Mouse (Mus musculus) activated CD4-positive, CD25-positive, alpha-beta regulatory T cell, adult 4 months (primary cell): ENCODE measurements around the gene Nek6. TPM values are rescaled to one million over a fixed set of nuclear protein-coding genes. Genes with fewer than 3 reads are reported as not detected.

Experiments used
- ATAC-seq: one replicate; pipeline ENCODE4 v1.8.0; 2017
- polyA plus RNA-seq, 2 experiments: library from polyadenylated mRNA; unstranded; fragments of 100-300 nt; shearing (Covaris generic); gene quantifications; one replicate each; pipeline ENCODE4 v1.2.1; 2017

Nek6 gene
- polyA plus RNA-seq, 2 experiments from 2014 or later = 3.0 to 3.5 TPM

- peak; percentile 40 for ATAC-seq
These were observed 1.3 kb upstream of the Nek6 start for GRCm38 (mm10) chr2:38510120-38510519.

DNA sequence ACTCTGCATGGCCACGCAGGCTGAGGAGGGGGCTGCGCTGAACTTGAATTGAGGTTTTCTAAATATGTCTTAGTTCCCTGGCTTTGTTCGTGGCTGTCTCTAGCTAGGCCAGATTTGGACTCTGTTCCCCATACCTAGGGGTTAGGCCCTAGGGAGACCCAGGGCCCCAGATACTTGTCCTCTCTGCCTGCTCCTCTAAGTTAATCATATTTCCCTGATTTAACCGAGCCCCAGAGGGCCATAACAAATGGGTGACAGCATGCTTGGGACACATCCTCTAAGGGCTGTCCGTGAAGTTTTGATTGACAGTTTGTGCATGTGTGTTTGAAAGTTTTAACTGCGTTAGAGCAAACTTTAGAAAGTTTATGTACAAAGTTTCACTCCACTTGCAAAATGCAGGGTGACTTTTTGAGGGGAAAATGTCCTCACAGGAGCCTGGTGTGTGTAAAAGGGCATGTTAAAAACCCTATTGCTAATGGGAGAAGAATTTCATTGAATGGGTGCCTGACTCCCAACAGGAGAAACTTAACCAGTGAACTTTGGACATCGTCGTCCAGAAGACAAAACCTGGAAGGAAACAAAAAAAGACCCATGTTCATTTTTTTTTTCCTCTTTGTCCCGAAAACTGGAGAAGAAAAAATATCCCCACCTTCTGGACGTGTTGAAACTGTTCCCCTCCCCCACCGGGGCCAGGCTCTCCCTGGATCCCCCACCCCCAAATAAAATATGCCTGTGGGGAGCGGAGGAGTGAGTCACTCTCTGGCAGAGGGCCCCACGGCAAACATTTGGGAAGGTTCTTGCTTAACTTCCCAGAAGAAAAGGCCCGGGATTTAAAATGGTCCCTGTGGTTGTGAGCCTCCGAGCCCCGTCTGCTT lies 1.1 kb downstream of the Nek6 start:
- no peak for ATAC-seq

DNA sequence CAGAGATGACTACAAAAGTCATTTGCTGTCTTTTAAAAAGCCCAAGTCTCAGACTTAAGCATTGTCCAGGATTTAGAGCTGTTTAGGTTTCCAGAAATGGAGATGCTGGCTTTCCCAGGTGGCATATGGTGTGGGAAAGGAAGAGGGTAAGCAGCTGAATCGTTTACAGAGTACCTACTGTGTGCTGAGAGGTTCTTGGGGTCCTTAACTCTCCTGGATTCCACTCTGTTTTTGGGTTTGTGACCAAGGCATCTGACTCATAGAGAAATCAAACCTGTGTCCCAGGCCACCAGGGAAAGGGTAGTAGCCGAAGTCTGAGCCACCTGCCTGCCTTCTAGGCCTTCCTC lies 1.7 kb downstream of the Nek6 start:
- no peak for ATAC-seq

DNA sequence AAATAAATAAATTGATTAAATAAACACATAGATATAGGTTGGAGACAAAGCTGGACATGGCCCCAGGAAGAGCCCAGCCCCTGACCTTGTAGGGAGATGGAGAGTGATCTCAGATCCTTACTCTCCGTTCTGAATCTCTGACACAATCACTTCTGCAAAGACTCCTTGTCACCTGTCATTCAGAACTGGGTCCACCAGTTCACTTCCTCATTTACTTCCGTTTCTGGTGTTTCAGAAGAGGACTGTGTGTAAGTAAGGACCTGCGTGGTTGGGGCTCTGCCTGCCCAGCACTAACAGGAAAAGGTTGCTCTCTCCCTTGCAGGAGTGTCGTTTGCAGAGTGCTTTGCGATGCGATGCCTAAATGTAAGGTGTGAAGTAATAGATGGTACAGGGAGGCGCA lies 3.0 kb downstream of the Nek6 start:
- no peak for ATAC-seq

DNA sequence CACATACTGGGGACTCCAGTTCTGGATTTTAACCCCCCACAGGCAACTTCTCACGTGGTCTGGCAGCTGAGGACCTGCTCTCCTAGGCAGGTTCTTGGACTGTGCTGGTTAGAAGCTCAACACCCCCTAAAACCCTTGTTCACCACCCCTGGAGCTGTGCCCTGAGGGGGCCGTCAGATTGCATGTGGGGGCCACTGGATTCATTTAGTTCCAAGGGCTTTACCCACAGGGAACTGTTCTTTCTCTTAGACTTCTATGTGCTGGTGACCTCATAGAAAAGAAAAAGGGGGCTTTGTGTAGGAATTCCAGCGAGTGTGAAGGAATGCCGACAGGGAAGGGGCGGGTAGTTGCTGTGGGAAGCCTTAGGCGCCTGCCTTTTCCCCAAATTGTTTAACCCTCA lies 4.0 kb downstream of the Nek6 start:
- no peak for ATAC-seq

DNA sequence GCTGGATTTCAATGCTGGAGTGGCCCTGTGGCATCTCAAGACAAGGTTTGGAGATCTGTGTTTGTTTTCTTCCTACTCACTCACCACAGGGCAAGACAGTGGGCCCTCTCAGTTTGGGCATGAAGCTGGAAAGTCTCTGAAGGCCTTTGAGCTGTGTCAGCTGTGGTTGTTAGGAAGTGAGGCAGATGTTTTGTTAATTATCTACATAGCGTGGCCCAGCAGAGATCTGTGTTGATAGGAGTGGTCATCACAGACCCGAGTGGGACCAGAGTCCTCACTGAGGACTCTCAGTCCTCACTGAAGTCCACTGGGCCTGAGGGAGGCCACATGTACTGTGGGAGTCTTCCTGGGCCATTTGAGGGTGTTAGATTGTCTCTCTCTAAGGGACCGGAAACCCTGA lies 5.0 kb downstream of the Nek6 start:
- no peak for ATAC-seq

- no peak for ATAC-seq
These were observed 5.6 kb downstream of the Nek6 start for GRCm38 (mm10) chr2:38517045-38517444.

DNA sequence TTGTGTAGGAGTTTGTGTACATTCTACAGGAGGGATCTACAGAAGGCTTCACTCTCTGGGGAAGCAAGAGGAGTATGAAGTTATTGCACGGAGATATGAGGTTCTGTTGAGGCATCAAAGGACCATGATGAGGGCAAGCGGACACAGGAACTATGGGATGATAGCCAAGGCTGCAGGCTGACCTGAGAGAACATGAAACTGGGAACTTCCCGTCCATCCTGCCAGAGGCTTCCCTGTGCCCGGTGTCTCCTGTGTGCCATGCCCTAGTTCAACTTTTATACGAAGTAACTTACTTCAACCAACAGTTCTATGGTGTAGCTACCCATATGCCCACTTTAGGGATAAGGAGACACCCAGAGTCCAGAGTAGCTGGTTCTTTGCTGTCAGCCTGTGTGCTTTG lies 7.3 kb downstream of the Nek6 start:
- no peak for ATAC-seq

DNA sequence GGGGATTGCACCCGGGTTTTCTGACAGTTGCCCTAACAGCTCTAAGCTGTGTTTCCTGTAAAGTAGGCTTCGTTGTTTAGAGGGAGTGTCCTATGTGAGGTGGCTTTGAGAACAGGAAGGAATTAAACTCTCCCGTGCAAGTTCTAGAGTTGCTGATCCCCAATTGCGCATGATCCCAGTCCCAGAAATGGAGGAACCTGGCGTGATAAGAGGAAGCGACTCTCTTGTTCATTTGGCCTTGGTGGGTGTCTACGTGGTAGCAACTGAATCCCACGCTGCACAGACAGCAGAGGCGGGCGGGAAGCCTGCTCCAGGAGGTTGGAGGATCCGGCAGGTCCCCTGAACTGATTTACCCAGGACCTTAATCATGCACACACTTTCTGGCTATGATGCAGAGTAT lies 8.5 kb downstream of the Nek6 start:
- no peak for ATAC-seq

DNA sequence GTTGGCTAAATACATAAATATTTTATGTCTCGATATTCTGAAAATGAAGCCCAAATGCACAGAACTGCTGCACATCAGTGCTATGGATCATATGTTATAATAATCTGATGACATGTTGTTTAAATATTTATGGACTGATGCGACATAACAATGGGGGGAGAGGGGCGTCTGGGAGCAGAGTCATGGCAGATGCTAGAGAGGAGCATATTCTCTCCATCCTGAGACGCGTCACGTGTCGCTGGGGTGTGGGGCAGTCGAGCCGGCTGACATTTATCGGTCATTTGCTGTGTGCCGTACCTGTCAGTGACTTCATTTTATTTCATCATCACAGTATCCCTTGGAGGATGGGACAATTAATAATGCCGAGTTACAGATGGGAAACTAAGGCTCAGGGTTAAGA lies 10.2 kb downstream of the Nek6 start:
- ATAC-seq = no peak

DNA sequence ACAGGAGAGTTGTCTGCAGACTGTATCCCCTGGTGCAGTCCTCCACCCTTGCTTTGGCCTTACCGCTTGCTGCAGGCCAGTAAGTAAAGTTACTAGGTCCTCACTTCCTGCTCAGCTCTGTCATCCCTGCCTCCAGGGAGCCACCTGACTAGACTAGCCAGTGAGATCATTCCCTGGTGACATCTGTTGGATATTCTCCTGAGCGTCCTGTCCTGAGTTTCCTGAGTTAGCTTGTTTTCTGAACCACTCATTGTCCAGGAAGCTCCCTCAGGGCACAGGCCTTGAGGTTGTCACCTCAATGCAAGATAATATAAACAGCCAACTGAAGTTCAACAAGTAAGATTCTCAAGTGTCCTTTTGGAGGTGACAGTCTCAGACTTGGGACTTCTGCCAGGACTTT lies 10.9 kb downstream of the Nek6 start:
- ATAC-seq = no peak

DNA sequence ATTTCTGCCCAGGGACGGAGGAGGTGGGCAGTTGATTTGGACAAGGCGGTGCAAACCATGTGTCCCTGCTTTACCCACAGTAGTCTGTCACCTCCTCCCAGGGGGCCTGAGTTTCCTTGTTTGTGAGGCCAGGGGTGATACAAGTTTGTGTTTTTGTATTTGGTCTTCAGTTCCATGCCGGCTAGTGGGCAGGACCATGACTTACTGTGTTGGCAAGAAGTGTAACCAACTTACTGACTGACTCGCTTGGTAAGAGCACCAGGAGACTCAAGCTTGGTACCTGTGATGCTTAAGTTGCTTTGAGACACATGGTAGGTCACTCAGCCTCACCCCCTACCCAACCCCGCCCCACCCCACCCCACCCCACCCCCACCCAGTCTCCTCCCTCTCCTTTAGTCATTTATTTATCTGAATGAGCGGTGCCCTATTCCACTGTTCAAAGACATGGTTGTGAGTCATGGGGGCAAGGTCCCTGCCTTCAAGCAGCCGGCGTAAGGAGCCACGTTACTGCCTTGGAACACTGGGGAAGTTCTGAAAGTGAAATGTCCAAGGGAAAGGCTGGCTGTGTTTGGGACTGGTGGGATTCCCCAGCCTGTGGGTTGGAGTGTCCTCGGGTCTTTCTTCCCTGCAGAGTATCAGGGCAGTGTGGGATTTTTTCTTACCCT lies 12.5 kb downstream of the Nek6 start:
- no peak for ATAC-seq

DNA sequence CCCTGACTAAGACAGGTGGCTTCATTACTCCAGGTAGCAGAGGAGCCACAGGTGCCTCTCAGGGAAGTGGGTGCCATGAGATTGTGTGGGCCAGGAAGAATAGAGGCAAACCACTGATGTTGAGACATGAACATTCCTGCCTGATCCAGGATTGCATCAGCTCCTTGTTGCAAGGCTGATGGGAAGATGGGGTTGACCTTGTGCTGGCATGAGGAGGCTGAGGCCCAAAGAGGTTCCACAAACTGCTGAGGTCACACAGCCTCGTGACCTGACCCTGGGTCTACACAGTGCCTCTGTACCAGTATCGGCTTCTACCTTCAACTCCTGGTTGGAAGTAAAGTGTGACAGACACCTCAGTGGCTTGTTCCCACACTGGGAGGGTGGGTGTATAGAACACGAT lies 13.6 kb downstream of the Nek6 start:
- no peak for ATAC-seq

- ATAC-seq = no peak
These were observed 18.2 kb downstream of the Nek6 start for GRCm38 (mm10) chr2:38529582-38530152.

GRCm38 (mm10) chr2:38530955-38531381 lies 19.5 kb downstream of the Nek6 start:
- ATAC-seq = no peak

GRCm38 (mm10) chr2:38533322-38533721 lies 21.9 kb downstream of the Nek6 start:
- ATAC-seq = no peak

GRCm38 (mm10) chr2:38533767-38534166 lies 22.3 kb downstream of the Nek6 start:
- no peak for ATAC-seq

DNA sequence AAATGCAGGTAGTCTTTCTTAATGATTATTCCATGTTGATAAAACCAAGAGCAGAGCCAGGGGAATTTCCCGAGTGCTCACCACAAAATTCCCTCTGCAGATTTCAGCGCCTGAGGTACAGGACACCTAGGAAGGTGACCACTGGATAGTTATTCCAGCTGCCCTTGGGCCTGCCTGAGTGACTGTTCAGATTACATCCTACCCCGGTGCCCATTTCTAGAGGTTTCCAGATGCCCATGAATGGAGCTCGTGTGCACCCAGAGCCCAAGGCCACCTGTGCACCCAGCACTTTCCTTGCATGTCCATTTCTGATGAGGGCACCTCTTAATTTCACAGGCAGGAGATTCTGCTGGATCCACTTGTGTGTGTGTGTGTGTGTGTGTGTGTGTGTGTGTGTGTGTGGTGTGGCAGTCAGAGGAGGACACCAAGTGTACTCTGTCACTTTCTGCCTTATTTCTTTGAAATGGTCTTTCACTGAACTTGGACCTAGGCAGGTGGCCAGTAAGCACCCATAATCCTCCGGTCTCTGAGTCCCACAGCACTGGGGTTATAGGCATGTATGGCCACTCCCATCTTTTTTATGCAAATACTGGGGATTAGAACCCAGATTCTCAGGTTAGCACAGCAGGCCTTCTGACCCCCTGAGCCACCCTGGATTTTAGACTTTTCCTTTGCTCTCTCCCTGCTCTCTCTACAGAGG lies 22.9 kb downstream of the Nek6 start:
- no peak for ATAC-seq

GRCm38 (mm10) chr2:38535051-38535450 lies 23.6 kb downstream of the Nek6 start:
- no peak for ATAC-seq

DNA sequence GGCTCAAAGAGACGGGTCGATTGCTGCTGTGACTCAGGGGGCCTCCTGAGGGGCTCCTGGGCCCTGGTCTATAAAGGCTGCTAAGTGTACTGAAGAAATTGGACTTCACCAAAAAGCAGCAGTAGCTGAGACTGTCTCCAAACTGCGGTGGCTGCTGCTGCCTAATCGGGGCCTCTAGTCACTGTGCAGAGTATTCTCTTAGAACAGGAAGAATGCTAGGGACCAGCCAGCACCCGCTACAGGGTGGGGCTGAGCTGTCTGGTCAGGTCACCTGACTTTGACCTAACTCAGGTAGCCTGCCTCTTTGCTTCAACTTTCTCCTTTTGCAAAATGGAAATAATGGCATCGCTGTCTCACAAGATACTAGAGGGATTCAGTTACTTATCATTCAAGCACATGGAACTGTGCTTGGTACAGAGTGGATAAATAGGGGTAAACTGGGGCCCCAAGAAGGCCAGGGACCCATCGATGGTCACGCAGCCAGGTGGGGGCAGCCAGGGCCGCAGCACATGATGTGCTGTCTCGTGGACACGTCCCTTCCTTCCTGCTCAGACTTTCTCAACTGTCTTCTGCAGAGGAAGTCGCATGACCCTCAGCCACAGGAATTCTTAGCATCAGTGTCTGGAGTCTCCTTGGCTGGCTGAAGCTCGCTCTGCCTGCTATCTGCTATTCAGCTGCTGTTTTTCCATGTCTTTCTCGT lies 24.2 kb downstream of the Nek6 start:
- ATAC-seq = peak; percentile 34

- peak; percentile 89 for ATAC-seq
These were observed 24.9 kb downstream of the Nek6 start for GRCm38 (mm10) chr2:38536331-38536731.

- ATAC-seq = no peak
These were observed 28.2 kb downstream of the Nek6 start for GRCm38 (mm10) chr2:38539677-38540076.

GRCm38 (mm10) chr2:38540666-38541065 lies 29.2 kb downstream of the Nek6 start:
- ATAC-seq = no peak
